Mouse (Mus musculus) olfactory bulb, adult 2 months (tissue): ENCODE data around the gene Fam213b.

Source experiments
- CTCF ChIP-seq: fragments of 200-500 bp; IDR thresholded peaks from 2 replicates; pipeline ENCODE4 v1.5.1; 2012; ENCODE audit warnings: low read depth, mild to moderate bottlenecking, low read length, moderate library complexity; ENCODE audit not compliant: insufficient read depth
- POLR2A ChIP-seq: fragments of 200-500 bp; IDR thresholded peaks from 2 replicates; pipeline ENCODE4 v1.6.1; 2012; ENCODE audit warnings: mild to moderate bottlenecking, low read depth, low read length, moderate library complexity; ENCODE audit not compliant: insufficient read depth

DNA sequence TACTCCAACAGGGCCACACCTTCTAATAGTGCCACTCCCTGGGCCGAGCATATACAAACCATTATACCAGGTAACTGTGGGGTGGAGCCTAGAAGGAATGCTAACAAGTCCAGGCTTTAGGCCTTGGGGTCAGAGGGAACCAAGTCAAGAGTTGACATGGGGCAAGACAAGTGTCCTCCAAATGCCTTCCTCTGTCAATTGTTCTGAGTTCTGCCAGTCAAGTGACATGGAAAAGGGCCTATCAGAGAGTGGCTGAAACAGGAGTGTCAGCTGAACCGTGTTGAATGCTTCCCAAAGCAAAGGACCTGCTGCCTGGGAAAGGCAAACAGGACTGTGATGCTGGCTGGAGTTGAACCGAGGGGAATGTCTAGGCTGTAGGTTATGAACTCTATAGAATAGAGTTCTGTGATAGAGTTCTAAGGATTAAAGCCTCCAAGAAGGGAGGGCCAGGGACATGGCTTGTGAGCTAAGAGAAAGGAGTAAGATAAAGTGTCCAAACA lies 35.4 kb downstream of the Fam213b start:
- TF ChIP-seq CTCF (no peak), POLR2A (no peak)
